Mouse (Mus musculus): ENCODE results near the gene Ctr9. TPM values are rescaled to one million over a fixed set of nuclear protein-coding genes. Genes with fewer than 3 reads are reported as not detected.

Ctr9 gene
- total RNA-seq, 1 experiment from 2014 or later = 47.8 TPM

DNA sequence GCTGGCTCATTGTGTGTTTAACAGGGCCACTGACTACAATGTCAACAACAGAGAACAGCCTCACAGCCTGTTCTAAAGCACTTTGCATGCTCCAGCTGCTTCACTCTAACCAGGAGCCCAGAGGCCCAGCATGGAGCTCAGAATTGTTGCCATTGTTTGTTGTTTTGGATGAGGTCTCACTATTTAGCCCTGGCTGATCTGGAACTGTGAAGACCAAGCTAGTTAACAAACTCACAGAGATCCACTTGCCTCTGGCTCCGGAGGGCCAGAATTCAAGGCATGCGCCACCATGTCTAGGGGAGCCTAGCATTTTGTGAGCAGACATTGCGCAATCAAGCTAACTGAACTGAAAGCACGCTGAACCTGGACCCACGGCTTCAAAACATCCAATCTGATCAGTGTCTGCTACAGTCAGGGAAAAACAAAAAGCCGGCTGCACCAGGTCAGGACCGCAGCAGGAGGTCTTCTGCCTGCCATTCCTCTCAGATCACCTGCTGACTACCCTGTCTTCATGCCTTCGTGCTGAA lies 4.6 kb upstream of the Ctr9 start:
- no peak for ATAC-seq (ENCODE audit: extremely low read depth, insufficient number of reproducible peaks, low FRiP score, poor library complexity, severe bottlenecking)

DNA sequence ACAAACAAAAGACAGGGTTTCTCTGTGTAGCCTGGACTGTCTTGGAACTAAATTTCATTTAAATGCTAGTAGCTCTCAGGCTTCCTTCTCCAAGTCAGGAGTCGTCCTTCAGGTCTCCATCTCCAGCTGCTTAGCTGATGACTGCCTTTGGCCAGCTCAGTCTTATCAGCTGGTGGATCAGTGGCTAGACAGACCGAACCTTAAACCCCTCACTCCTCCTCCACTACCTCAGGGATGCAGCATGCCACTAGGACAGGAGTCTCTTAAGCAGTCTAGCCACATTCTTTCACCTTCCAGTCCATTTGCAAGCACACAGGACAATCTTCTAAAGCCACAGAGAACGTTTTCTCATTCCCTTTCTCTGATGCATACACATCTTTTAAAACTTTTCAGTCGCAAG lies 3.8 kb upstream of the Ctr9 start:
- no peak for ATAC-seq (ENCODE audit: extremely low read depth, insufficient number of reproducible peaks, low FRiP score, poor library complexity, severe bottlenecking)

DNA sequence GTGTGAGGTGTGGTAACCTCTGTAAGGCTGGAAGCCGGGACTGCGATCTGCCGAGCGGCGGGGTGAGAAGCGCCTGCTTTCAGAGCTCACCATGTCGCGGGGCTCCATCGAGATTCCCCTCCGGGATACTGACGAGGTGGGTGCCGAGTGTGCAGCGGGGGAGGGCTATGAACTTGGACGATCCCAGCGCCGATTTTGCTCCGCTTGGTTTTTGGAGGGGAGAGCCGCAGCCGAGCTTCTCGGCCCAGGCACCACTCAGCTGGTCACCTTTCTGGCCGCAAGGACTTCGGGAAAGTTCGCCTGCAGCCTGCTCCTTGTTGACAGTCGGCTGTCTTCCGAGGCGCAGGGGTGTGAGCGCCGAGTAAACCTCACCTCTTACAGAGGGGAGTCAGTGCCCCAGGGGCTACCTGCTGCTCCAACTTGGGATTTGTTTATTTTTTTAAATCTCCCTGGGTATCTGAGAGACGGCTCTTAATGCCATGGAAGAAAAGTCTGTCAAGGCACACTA lies 349 bp downstream of the Ctr9 start:
- ATAC-seq (ENCODE audit: extremely low read depth, insufficient number of reproducible peaks, low FRiP score, poor library complexity, severe bottlenecking) = no peak

DNA sequence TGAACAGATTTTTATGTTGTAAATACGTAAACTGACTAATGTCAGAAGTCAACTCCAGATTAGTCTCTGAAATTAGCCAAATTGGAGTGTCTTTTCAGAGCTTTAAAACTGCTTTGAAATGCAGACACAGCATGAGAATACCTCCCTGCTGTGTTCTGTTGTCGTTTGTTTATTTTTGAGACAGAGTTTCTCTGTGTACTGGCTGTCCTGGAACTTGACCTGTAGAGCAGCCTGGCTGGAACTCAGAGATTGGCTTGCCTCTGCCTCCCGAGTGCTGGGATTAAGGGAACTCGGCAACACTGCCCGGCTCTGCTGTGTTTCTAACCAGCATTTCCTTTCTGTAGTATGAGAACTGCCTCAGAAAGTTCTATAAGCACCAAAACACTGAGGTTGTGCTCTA lies 20.2 kb downstream of the Ctr9 start:
- no peak for ATAC-seq (ENCODE audit: extremely low read depth, insufficient number of reproducible peaks, low FRiP score, poor library complexity, severe bottlenecking)

DNA sequence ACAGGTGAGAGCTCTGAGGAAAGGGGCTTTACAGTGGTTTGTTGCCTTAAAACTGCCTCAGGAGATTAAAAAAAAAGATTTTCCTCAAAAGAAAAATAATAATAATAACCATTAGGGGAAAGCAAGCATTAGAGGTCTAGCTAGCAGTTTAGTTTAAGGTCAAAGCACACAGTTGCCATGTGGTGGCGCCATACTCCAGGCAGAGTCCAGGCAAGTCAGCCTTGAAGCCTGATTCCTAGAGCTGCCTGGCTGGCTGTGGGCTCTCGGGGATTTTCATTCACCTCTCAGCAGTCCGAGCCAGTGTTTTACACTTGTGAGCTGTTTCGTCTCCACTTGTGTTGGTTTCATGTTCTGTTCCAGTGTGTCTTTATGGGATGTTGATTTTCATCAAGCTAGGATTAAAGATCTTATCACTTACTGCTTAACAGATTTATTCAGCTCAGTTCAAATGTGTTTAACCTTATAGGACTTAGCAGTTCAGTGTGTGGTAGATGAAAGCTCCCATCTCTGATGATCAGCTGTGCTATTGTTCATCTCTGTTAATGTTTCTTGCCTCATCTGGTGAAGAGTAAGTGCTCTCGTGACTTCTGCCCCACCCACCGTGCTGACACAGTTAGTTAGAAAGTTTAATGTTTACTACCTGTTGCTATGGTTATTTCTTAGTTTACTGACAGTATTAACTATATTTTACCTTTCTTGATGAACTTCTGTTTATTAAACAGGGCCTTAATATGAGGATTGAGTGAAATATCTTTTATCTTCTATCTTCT lies 21.1 kb downstream of the Ctr9 start:
- ATAC-seq (ENCODE audit: extremely low read depth, insufficient number of reproducible peaks, low FRiP score, poor library complexity, severe bottlenecking) = peak; percentile 63

DNA sequence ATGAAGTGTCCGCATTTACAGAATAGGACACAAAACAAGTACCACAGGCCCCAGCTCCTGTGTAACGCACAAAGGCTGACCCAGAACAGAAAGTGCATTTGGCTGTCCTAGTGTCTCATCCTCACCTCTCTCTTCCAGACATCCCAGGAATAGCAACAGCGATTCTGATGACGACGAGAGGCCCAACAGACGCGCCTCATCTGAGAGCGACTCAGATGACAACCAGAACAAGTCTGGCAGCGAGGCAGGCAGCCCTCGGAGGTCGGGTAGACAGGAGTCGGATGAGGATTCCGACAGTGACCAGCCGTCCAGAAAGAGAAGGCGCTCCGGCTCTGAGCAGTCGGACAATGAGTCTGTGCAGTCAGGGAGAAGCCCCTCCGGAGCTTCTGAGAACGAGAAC lies 26.5 kb downstream of the Ctr9 start:
- ATAC-seq (ENCODE audit: extremely low read depth, insufficient number of reproducible peaks, low FRiP score, poor library complexity, severe bottlenecking) = no peak

DNA sequence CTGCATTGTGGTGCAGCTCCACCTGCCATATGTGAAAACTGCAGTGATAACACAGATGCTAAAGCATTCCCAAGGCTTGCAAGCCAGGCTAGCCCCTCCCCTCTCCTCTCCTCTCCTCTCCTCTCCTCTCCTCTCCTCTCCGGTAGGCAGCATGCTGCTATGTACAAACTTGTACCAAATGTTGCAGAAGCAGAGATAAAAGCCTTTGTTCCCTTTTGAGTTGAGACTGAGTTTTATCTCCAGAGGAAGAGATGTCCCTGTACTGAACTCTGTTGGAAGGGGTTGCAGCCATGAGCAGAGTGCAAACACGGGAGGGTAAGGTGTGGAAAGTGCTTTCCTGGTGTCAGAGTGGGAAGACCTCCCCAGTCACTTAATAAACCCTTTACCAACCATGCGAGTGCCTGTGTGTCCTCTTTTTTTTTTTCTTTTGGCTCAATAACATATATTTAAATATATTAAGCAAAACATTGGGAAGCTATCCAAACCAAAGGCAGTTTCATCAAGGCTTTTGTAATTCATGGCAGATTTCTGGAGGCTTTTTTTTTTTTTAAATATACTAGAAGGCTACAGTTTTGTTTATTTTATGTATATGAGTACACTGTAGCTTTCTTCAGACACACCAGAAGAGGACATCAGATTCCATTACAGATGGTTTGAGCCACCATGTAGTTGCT lies 27.4 kb downstream of the Ctr9 start:
- no peak for ATAC-seq (ENCODE audit: extremely low read depth, insufficient number of reproducible peaks, low FRiP score, poor library complexity, severe bottlenecking)

DNA sequence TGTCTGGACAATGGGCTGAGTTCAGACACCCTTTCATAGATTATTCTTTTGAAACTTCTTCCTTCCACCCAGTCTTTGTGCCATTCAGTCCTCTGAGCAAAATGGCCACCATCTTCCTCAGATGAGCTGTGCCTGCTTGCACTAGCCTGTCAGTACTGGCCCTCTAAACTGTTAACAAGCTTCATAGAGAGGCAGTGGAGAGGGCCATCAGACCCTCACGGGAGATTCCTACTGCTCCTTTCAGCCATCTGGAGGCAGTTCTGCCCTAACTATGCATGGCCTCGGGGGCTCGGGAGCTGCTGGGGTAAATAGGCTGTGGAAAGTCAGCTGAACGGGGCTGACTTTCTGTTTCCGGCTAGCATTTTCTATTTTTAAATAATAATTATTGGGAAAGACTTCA lies 30.8 kb downstream of the Ctr9 start:
- ATAC-seq (ENCODE audit: extremely low read depth, insufficient number of reproducible peaks, low FRiP score, poor library complexity, severe bottlenecking) = no peak

DNA sequence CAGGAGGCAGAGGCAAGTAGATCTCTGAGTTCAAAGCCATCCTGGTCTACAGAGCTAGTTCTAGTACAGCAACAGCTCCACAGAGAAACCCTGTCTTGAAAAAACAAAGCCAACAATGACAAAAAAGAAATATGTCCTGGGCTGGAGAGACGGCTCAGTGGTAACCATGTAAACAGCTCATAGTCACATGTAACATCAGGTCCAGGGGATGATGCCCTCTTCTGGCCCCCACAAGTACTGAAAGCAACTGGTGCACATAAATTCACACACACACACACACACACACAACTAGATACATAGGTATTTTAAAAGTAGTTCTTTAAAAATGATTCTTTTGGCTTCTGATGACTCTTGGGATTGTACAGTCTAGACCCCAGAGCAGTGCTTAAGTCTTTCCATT lies 34.2 kb downstream of the Ctr9 start:
- ATAC-seq (ENCODE audit: extremely low read depth, insufficient number of reproducible peaks, low FRiP score, poor library complexity, severe bottlenecking) = no peak

DNA sequence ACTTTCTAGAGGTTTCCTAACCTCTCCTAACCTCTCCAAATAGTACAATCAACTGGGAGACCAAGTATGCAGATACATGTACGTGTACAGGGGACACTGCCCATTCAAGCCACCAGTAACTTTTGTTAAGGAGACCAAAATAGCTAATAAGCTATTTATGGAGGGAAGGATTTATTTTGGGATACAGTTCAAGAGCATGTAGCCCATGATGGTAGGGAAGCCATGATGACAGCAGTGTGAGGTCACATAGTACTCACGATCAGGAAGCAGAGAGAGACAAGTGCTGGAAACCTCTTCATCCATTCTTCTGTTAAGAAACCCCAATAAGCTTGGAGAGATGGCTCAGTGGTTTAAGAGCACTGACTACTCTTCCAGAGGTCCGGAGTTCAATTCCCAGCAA lies 39.4 kb downstream of the Ctr9 start:
- no peak for ATAC-seq (ENCODE audit: extremely low read depth, insufficient number of reproducible peaks, low FRiP score, poor library complexity, severe bottlenecking)

DNA sequence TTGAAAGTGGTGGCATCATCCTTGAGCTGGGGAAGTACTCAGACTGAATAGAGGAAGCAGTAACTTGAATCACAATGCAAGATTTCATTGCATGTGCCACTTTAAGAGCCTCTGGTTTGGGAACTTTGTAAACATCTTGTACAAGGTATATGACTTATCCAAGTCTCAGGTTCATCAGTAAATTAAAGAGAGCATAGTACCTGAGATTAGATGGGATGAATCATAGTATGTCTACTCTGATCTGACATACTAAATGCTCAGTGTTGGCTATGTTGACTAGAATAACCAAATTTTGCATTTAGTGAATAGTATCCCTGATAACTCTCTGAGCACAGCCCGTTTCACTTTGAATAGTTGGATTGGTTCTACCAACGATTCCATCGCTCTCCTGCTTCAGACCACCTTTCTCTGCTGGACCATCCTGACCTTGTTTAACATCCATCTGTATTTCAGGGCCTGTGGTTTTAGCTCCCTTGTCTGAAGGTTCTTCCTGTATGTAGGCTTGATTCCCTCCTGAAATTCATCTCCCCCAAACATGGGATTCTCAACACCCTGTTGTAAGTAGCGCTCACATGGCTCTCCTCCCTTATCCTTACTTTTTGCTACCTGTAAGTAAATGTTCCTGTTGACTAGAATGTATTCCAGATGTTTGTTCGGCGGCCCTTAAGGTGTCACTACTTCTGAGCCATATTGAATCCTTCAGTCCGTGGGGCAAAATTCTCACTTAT lies 40.9 kb downstream of the Ctr9 start:
- no peak for ATAC-seq (ENCODE audit: extremely low read depth, insufficient number of reproducible peaks, low FRiP score, poor library complexity, severe bottlenecking)

DNA sequence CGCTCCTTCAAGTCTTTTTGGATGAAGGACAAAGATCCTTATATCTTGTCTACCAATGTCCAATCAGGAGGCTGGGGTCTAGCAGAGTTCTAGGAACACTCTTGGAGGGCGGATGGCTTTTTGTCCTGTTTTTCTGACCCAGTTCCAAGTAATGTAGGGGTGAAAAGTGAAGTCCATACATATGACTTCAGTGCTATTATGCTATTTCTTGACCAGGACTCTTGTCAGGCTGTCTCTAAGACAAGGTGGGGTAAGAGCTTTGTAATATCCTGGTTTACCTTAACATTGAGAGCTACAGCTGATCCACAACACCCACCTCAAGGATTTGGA lies 41.4 kb downstream of the Ctr9 start:
- no peak for ATAC-seq (ENCODE audit: extremely low read depth, insufficient number of reproducible peaks, low FRiP score, poor library complexity, severe bottlenecking)

DNA sequence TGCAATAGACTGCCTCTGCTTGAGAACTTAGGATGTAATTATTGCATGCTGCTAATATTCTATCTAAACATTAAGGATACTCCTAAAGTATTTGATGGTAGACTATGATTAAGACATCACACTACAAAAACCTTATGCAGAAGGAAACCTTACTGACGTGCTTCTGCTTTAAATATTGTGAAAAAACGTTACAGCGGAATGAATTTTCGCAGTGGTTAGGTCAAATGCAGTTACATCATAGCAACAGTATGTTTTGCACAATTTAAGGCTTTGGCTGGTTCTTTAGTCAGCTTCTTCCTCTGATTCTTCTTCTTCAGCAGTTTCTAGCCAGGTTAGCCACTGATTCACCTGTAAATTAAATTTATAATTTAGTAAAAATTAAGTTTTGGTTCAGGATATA lies 43.7 kb downstream of the Ctr9 start:
- ATAC-seq (ENCODE audit: extremely low read depth, insufficient number of reproducible peaks, low FRiP score, poor library complexity, severe bottlenecking) = no peak

DNA sequence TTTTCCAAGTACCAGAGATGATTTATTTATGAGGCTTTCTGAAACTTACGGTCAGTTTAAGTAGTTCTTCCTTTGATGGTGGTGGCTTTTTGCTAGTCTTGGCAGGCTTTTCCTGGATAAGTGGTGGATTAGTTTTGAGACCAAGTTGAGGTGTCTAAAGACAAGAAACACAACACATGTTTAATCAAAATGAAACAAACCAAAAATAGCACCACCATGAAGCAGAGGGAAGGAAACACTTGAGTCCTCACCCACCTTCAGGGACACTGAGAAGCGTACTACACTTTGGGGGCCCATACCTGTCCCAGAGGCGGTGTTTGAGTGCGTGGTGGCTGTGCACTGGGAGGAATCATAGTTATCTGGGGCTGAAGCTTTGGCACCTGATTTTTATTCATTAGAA lies 46.5 kb downstream of the Ctr9 start:
- no peak for ATAC-seq (ENCODE audit: extremely low read depth, insufficient number of reproducible peaks, low FRiP score, poor library complexity, severe bottlenecking)

DNA sequence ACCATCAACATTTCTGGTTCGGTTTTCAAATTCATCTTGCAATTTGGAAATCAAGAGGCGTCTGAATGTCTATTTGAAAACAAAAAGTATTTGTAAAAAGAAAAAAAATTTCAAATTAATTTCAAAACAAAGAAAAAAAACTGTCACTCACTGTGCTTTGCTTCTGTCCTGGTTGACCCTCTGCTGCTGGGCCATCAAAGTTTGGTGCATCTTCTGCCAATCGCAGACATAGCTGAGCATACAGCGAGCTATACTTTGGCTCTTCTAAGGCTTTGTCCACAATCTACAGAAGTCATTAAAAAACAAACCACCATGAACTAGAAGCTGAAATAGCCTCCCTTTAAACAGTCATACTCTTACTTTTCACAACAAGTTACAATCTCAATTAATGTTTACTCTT lies 49.5 kb downstream of the Ctr9 start:
- no peak for ATAC-seq (ENCODE audit: extremely low read depth, insufficient number of reproducible peaks, low FRiP score, poor library complexity, severe bottlenecking)

DNA sequence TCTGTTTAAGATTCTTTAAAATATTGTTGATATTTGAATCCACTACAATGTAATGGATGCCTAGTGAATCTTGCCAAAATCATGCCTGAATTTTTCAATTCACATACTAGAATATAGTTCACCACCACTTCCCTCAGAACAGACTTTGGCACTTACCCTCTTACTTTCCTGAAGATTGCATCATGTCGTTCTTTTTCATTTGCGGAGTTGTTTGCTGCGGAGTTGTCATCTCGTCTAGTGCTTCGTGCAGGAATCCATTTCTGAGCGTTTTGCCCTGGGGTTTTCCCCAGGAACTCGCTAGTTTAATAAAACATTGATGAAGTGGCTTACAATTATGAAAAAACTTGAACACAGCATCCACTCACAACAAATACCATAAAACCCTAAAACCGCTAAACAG lies 51.3 kb downstream of the Ctr9 start:
- ATAC-seq (ENCODE audit: extremely low read depth, insufficient number of reproducible peaks, low FRiP score, poor library complexity, severe bottlenecking) = no peak

DNA sequence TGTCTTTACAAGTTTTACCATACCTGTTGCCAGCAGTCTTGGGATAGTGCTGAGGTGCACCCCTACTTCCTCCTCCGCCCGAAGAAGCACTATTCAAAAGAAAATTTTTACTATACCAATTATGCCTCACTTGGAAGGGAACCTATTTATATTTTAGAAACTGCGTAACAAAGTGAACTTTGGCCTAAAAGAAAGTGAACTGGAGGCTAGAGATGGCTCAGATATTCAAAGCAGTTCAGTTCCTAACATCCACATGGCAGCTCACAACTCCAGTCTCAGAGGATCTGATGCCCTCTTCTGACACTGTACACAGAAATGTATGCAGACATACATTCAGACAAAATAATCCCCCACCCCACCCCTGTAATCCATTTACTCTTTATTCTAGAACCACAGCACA lies 52.1 kb downstream of the Ctr9 start:
- no peak for ATAC-seq (ENCODE audit: extremely low read depth, insufficient number of reproducible peaks, low FRiP score, poor library complexity, severe bottlenecking)

DNA sequence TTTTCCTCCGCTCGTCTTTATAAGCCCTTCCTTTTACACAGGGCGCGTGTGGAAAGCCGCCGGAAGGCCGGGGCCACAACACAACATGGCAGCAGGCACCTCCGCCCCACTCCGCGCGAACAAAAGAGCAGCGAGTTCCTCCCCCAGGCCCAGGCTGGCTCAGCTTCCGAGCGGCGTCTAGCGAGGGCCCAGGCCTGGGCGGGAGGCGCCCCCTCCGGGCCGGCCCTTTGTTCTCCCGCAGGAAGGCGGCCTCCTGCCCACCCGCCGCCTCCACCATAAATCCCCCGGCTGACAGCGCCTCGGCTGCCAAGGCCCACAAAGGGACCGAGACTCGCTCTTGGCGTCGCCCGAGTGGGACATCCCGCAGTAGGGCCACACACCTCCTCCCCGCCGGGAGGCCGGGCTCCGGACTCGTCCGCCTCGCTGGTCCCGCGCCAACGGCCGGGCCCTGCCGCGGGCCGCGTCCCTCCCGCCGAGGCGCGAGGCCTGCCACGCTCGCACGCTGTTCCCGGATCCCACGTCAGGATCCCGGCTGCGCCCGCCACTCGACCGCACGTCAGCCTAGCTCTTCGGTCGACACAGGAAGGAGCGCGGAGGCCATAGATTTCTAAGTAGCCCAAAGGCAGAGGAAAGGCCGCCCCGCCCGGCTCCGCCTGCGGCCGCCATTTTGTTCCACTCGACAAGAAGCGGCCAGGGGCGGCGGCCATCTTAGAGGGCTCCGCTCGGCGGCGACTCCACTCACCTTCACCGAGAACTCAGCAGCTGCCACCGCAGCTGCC lies 53.5 kb downstream of the Ctr9 start:
- peak; percentile 39 for ATAC-seq (ENCODE audit: extremely low read depth, insufficient number of reproducible peaks, low FRiP score, poor library complexity, severe bottlenecking)
